Mouse (Mus musculus) lung, postnatal 0 days (tissue): ENCODE results near the gene Ext2.

Experiments used
- CTCF ChIP-seq: IDR thresholded peaks from 2 replicates; pipeline ENCODE4 v1.5.1; 2016; ENCODE audit warnings: antibody characterized with exemption, mild to moderate bottlenecking
- EP300 ChIP-seq: IDR thresholded peaks from 2 replicates; pipeline ENCODE4 v1.6.1; 2016; ENCODE audit warnings: antibody characterized with exemption, mild to moderate bottlenecking, control low read depth

DNA sequence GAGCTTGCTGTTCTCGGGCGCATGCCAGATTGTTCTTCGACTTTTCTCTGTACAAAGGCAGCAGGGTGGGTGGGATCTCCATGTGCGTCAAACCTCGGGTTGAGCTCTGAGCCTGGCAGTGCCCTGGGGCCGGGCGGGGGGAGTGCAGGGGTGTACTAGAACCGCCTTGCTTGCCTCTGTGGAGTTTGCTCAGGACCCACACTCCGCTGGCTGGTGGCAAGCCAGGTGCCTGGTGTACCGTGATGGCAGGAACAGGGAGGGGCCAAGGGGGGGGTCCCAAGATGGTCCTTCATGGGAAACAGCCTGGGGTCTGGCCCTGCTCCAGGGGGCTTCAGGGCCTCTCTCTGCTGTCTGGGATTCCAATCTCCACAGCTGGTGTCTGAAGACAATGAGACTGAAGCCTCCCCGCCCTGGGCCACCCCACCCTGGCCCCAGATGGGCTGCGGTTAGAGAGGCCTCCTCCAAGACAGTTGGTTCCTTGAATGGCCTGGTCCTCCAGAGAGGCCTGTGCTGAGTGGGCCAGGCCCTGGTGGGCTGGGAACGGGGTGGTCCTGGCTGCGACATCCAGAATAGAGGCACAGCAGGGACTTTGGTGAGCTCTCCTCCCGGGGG is 150.7 kb downstream of the Ext2 start:
- TF ChIP-seq CTCF (no peak), EP300 (no peak)
